Mouse (Mus musculus) spleen, adult 2 months (tissue): Measurements from ENCODE around the gene Hist1h4f. TPM values are rescaled to one million over a fixed set of nuclear protein-coding genes. Genes with fewer than 3 reads are reported as not detected.

ENCODE experiments used
- DNase-seq, 2 experiments: peaks; one replicate each; pipeline versions ENCODE4 v3.0.0 to v3.0.0-alpha.2; 2012 to 2021; ENCODE audit warnings: low spot score in 2 of 2, low read depth in 1 of 2
- H3K27ac ChIP-seq: fragments of 200-500 bp; 2 replicates; pipeline ENCODE4 v1.5.1; 2012; ENCODE audit warnings: low read length, inconsistent platforms; ENCODE audit not compliant: insufficient read depth
- H3K27me3 ChIP-seq: fragments of 200-500 bp; 2 replicates; pipeline ENCODE4 v1.6.1; 2012; ENCODE audit warnings: mild to moderate bottlenecking, moderate library complexity, low read length, inconsistent platforms; ENCODE audit not compliant: control insufficient read depth, insufficient read depth
- H3K36me3 ChIP-seq: fragments of 200-500 bp; 2 replicates; pipeline ENCODE4 v1.6.1; 2012; ENCODE audit warnings: mild to moderate bottlenecking, low read length, inconsistent platforms; ENCODE audit not compliant: control insufficient read depth, insufficient read depth
- H3K4me1 ChIP-seq: fragments of 200-500 bp; 2 replicates; pipeline ENCODE4 v1.6.1; 2011; ENCODE audit warnings: inconsistent platforms; ENCODE audit not compliant: control insufficient read depth, insufficient read depth, insufficient read length
- H3K4me3 ChIP-seq: fragments of 200-500 bp; 2 replicates; pipeline ENCODE4 v1.5.1; 2011; ENCODE audit warnings: mild to moderate bottlenecking, inconsistent platforms; ENCODE audit not compliant: insufficient read depth, insufficient read length; ENCODE audit errors: extremely low read depth
- CTCF ChIP-seq: fragments of 200-500 bp; IDR thresholded peaks from 2 replicates; pipeline ENCODE4 v1.5.1; 2011; ENCODE audit warnings: mild to moderate bottlenecking, inconsistent platforms; ENCODE audit not compliant: insufficient read depth, insufficient read length, insufficient replicate concordance; ENCODE audit errors: extremely low read depth
- POLR2A ChIP-seq: fragments of 200-500 bp; IDR thresholded peaks from 2 replicates; pipeline ENCODE4 v1.6.1; 2011; ENCODE audit warnings: low read depth, low read length, inconsistent platforms
- WGBS: fragments of 180-500 bp; shearing (Covaris S2); methylation state at CpG from one replicate; pipeline ENCODE4 v1.1.7; 2018; 5-methylcytosine and 5-hydroxymethylcytosine counted together
- polyA plus RNA-seq: library from polyadenylated mRNA; depleted of rRNA; stranded (reverse); fragments of >200 nt; gene quantifications from 2 replicates; pipeline ENCODE4 v1.2.3, GENCODE M21; 2012

Hist1h4f gene
- polyA plus RNA-seq, 1 experiment: 24.8 TPM

DNA sequence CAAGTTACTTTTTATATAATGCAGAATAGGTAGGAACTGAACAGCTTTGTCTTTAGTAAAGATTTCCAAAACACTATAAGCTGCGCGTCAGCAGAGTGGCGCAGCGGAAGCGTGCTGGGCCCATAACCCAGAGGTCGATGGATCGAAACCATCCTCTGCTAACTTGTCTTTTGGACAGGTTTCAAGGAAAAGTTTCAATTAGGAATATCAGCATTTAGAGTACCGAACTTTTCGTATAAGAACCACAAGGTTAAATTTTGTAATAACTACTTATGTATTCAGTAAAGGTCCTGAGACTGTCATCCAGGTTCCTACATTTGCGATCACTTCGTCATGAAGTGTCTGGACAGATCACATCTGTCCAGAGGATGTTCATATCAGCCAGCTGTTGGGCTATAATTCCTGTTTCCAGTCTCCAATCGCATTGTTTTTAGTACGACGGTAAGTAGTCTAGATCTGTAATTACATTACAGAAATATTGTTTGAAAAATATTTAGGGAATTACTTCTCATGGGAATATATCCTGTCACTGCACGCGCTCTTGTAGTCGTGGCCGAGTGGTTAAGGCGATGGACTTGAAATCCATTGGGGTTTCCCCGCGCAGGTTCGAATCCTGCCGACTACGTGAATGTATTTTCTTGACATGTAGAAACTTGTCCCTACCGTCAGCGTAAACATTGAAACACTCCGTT, 33.7 kb downstream of the Hist1h4f start:
- TF ChIP-seq CTCF: no peak
- TF ChIP-seq POLR2A: no peak
- no peak overlapping the region for H3K27ac ChIP-seq
- no peaks in the 10 kb centered on the region for H3K4me1 ChIP-seq

DNA sequence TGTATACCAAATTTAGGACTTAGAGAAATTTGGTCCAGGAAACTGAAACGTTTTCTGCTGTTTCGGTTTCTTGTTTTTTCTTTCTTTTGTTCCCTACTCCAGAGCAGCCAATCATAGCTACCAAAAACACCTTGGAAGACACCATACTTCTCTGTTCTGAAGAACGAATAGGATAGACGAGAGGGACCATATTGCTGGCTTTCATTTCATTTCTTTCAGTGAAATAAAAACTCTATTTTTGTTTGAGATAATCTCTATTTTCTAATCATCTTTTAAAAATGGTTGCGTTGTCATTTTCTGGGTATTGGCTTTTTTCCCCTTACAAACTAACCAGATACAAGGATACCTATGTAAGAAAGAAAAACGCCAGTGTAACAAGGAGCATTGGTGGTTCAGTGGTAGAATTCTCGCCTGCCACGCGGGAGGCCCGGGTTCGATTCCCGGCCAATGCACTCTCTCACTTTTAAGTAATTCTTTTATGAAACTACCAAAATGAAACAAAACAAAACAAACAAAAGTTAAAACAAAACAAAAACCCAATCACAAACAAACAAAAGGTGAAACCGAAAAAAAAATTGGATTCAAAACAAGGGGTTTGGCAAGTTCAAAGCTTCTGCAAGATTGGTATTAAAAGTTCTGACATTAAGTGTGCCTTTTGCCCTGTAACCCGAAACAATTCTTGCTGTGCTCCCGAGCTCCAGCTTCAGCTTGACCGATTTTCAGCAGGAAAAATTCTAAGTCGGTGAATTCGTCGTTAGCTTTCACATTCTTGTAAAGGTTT, 34.4 kb downstream of the Hist1h4f start:
- Histone ChIP-seq H3K4me3 (peak overlapping the region; percentile 66), H3K27ac (no peak overlapping the region), H3K36me3 (no peaks in the 10 kb centered on the region), H3K27me3 (no peaks in the 10 kb centered on the region), H3K4me1 (no peaks in the 10 kb centered on the region)
- TF ChIP-seq CTCF: no peak
- under 1% methylated on average over 19 of the region's 19 CpGs for WGBS
- peak; percentile 64 to 65 for DNase-seq

More for the DNA sequence above, 33.7 kb downstream of the Hist1h4f start:
- H3K27me3 ChIP-seq: no peaks in the 10 kb centered on the region
- H3K4me3 ChIP-seq: peak overlapping the region; percentile 66
- peak; percentile 71 to 77 for DNase-seq
- no peaks in the 10 kb centered on the region for H3K36me3 ChIP-seq
- under 1% methylated on average over 27 of the region's 27 CpGs for WGBS

DNA sequence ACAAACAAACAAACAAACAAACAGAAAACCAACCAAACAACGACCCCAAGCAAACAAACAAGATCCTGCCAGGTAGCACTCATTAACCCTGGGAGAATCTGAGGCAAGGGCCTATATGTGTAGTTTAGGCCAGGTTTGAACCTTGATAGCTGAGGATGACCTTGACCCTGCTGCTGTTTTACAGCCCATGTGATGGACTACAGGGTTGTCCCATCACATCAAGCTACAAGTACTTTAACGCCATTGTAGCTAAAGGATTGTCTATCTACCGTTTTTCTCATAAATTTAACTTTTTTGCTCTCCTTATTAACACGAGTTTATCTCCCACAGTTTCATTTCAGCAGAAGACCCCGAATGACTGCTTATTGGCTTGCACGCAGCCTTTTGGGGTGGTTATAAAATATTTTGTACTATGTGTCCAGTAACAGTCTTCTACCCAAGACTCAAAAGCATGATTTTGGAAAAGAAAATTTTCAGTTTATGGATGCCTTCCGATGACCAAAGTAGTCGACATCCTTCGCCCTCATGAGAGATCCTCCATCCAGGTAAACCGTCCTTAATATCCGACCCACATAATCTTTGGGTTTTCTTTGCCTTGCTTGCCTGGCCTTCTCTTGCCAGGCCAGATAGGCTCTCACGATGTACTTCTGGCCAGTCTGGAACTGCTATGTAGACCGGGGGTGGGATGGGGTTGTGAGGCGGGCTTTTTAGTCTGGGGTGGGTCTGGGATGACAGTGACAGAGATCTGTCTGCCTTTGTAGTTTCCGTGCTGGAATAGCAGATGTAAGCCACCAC, 35.4 kb downstream of the Hist1h4f start:
- no peak overlapping the region for H3K27ac ChIP-seq
- TF ChIP-seq POLR2A (no peak), CTCF (no peak)
- H3K4me3 ChIP-seq: no peak overlapping the region
- no peaks in the 10 kb centered on the region for H3K4me1 ChIP-seq
- H3K27me3 ChIP-seq: no peaks in the 10 kb centered on the region
- 72% methylated on average over 15 of the region's 15 CpGs for WGBS
- no peak for DNase-seq
- no peaks in the 10 kb centered on the region for H3K36me3 ChIP-seq

DNA sequence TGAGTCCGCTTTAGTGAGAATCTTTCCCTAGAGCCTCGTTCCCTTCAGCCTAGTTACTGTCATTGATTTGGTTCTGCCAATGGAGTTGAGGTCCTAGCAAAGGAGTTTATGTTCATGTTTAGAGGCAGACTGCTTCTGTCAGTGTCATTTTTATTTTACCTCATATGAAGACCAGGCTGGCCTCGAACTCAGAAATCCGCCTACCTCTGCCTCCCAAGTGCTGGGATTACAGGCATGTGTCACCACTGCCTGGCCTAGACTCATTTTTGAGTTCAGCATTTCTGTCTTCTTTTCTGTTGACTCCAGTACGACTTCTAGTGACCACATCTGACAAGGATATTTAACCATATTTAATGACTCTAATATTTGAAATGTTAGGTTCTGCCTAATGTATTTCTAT, 36.2 kb downstream of the Hist1h4f start:
- Histone ChIP-seq H3K27me3 (no peaks in the 10 kb centered on the region), H3K36me3 (no peaks in the 10 kb centered on the region), H3K4me3 (no peak overlapping the region), H3K27ac (no peak overlapping the region), H3K4me1 (no peaks in the 10 kb centered on the region)
- TF ChIP-seq CTCF: no peak
- TF ChIP-seq POLR2A: no peak
- WGBS: 86% methylated on average over 5 of the region's 5 CpGs
- no peak for DNase-seq

DNA sequence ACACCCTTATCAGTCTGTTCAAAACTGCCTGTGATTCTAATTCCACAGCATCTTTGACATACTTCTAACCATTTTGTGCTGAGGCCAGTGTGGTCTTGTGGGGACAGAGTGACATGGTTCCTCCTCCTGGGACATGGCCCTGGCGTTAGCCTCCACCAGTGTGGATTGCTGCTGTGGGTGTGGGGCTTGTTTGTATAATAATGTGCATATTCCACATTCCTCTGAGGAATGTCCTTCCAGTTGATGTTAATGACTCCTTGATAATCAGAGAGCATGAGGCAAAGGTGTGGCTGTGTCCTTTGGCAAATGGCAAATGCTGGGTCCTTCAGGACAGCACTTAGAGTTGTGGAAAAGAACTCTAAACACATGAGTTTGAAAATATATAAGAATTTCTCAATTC, 37.9 kb downstream of the Hist1h4f start:
- Histone ChIP-seq H3K36me3 (no peaks in the 10 kb centered on the region), H3K27me3 (no peaks in the 10 kb centered on the region), H3K27ac (no peak overlapping the region), H3K4me1 (no peaks in the 10 kb centered on the region), H3K4me3 (no peak overlapping the region)
- no peak for DNase-seq
- 97% methylated on average over 1 of the region's 1 CpGs for WGBS
- no peak for TF ChIP-seq CTCF
- TF ChIP-seq POLR2A: no peak

DNA sequence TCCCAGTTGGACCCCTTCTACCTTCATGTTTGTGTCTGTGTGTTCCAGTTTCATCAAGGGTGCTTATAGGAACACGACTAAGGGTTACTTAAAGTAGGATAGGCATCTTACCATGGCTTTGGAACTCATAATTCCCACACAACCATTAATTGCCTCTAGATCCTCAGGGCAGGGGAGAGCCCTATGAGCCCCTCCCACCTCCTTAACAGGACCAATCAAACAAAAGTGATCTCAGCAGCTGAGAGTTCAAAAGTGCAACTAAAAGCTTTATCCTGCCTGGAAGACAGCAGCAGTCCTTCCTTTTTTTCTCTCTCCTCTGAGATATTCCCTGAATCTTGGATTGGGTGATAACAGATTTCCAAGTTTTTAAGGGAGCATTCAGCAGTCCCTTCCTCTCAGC, 41.3 kb downstream of the Hist1h4f start:
- H3K27me3 ChIP-seq: no peaks in the 10 kb centered on the region
- no peaks in the 10 kb centered on the region for H3K4me1 ChIP-seq
- 60% methylated on average over 1 of the region's 1 CpGs for WGBS
- no peak overlapping the region for H3K27ac ChIP-seq
- H3K4me3 ChIP-seq: no peak overlapping the region
- TF ChIP-seq CTCF (no peak), POLR2A (no peak)
- H3K36me3 ChIP-seq: no peaks in the 10 kb centered on the region
- no peak for DNase-seq
